Mouse (Mus musculus) cerebellum, adult 11-12 months (tissue): ENCODE measurements around the gene Tmem30a.

Source experiments
- DNase-seq: peaks from one replicate; pipeline ENCODE4 v3.0.0; 2022

The Tmem30a gene

DNA sequence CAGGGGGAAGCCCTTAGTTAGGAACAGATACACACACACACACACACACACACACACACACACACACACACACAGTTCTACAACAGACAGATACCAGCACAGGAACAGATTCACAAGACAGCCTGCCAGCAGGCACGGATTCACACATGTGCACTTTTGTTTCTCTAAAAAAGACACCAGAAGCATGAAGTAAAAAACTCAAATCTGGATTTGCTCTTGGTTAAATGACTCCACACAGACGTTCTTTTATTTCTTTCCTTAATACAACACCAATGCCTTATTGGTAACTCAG, 7.6 kb downstream of the Tmem30a start:
- DNase-seq, result no peak

DNA sequence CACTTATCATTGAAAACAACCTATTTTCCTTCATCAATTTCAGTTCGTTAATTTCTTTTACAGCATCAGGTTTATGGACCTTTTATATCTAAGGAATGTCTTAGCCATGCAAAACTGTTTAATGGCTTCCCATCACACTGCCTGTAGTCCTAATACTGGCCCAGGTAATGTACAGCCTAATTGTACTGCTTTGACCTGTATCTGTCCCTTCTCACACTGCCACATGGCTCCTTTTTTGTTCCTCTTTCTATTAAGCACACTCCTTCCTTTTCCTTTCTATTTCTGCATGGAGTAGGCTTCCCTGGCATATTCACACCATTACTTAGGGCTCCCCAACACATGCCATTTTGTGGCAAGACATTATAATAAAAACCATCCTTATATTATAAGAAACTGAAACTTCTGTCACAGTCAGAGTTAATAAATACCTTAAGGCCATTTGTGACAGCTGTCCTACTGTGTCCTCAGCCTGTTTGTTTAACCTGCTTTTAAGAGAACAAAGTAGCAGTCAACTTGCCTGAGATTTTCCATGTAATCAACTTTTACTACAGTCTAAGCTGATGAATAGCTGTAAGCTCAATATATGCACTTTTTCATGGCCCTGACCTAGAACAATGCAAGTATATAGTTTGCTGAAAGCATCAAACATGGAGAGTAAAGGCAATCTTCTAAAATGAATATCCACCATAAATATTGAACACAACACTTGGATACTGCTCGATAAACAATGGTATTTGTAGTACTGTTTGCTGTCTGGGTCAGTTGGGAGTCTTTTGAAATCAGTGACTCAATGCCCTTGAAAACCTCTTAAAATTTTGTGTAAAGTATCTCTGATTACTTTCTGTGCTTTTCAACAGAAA, 8.1 kb downstream of the Tmem30a start:
- DNase-seq, result no peak

DNA sequence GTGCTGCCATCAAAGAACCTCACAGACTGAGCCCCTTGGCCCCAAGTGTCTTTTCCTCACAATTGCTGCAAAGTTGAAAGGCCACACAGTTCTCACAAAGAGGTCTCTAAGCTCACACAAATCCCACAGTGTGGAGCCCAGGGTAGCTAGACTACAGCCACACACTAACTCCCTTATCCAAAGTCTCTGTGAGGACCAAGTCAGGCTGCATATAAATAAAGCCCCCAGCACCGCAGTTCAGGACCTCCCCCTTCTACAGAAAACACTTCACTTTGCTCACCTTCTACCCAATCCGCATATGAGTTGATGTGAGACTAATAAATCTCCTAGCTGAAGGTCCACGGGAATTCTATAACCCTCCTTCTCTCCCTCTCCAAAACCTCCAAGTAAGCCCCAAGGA, 8.9 kb downstream of the Tmem30a start:
- DNase-seq, result no peak

DNA sequence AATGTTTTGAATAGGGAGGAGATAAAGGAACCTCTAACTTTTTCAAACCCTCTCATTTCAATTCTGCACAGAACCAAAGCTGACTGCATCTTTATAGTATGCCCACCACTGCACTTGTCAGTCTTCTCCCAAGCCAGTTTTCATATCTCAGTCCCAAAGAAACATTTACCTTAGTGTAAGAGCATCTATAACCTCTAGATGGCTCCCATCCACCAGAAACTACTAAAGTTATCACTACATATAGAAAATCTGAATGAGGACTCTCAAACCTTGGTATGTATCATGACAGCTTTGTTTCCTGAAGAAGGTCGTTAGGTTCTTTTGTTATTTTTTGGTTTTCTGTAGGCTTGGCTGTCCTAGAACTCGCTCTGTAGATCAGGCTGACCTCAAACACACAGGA, 14.0 kb downstream of the Tmem30a start:
- no peak for DNase-seq

DNA sequence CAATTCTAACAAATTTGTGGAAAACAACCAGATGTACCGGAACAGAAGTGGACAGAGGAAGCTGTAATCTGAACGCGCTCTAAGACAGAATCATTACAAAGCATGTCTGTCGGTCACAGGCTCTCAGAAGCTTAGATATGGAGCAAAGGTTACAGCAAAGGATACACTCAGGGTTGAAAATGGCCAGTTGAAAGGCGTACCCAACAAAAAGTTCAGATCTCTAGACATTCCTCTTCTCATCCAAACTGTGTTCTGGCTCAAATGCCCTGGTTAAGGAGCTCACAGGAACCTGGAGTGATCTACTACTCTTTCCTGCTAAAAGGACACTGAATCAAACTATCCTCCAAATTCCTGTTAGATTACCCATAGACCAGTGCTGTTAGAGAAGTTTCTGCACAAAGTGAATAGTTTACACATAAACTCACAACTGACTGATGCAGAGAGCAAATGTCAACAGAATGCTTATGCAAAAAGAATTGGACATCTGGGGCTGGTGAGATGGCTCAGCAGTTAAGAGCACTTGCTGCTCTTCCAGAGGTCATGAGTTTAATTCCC, 26.2 kb downstream of the Tmem30a start:
- DNase-seq, result no peak

DNA sequence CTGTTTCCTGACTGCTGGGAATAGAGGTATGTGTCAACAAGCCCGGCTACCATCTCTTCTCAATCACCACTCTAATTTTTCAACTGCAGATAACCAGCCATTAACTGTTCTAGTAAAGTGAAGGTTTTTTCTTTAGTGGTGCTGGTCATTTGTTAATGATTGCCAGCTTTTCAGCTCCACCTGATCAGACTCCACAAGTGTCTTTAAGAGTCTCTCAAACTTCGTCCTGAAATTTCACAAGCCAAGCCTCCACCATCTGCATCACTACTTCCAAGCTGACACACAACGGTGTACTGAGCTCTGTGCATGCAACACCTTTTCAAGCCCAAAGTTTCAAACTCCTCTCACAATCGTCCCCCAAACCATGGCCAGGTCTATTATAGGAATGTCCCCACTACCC, 28.0 kb downstream of the Tmem30a start:
- DNase-seq, result no peak

DNA sequence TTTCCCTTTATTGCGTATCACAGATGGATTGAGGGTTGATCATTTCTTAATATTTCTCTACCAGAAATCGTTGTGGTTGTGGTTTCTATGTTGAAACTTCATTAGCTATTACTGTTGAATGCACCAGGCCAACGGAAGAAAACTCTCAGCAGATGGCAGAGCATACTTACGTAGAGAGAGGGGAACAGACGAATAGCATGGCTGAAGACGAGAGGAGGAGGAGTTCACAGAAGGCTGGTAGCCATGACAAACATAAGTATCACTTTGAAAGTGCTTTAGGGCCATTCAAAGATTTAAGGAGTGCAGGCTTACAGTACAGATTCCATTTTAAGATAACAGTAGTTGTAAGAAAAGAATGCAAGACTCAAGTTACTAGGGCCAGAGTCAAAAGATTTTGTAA, 30.8 kb downstream of the Tmem30a start:
- DNase-seq, result no peak

DNA sequence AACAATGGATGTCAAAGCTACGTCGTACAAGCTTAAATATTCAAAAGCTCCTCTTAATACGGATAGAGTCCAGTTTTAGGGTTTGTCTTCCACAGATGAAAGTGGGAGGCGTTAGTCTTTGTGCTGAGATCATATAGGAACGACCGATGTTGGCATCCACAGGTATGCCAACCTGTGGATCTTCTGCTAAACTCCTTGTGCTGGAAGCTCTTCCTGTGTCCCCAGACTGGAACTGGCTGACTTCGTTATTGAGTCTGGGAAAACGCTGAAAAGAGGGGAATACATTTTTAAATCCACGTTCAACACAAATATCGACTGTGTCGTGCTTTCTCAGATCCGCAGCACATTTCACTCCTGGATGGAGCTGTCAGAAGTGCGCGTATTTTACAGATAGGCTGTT, 33.2 kb downstream of the Tmem30a start:
- no peak for DNase-seq

DNA sequence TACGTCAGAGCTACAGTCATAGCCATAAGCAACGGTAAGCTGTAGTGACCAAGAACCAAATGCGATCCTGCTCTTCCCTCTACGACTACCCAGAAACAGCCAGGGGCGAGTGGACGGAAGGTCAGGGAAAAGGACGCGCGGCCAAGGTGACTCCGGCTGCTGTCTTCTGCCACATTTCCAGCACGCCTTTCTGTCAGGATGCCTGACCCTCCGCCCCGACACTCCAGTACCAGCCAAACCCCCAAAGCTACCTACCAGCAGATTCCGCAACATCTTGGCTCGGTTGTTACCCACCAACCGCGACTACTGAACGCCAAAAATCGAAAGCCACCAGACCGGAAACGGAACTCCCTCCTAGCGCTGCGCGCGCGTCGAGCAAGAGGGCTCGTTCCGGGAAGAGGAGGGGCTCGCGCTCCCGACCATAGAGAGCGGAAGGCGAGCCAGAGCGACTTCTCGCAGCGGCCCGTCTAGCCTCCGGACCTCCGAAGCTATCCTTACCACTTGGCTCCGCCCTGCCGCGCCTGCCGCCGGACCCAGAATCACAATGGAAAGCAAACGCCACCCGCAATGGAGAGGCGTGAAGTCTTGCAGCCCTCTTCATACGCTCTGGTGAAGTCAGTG, 33.8 kb downstream of the Tmem30a start, which contains the start of gene Cox7a2:
Gene Cox7a2, minus strand, starts transcription at position 494 of the 621 bp plus-strand sequence.
- DNase-seq, result peak; percentile 95

DNA sequence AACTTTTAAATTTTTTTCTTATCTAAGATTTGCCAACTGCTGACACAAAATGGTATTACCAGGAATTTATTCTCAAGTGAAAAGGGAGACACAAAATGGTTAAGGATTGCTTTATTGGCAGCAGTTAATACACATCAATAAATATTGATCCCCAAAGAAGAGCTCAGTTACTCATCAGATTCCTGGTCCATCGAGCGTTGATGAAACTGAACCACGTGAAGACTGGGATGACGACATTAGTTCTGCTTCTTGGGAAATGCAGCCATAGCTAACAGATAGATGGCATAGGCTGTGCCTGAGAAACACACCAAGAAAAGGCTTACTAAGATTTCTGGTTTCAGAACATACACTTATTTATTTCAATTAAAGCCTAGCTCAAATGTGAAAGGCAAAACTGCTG, 38.0 kb downstream of the Tmem30a start:
- no peak for DNase-seq

DNA sequence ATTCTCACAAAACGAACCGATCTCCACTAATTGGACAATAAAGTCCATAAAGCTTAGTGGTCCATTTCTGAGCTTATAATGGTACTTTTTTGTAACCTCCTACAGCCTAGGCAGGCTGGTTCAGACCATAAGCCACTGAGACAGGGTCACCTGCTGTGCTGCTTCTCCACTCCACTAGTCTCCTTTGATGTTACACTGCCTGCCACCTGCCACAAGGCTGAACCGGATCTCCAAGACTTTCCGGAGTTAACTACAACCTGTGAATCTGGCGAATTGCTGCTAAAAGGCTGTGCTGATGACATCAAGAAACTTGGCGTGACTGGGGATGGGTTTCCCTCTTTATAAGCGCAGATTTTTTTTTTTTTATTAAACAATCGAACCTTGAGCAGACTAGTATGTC, 41.5 kb downstream of the Tmem30a start:
- no peak for DNase-seq

DNA sequence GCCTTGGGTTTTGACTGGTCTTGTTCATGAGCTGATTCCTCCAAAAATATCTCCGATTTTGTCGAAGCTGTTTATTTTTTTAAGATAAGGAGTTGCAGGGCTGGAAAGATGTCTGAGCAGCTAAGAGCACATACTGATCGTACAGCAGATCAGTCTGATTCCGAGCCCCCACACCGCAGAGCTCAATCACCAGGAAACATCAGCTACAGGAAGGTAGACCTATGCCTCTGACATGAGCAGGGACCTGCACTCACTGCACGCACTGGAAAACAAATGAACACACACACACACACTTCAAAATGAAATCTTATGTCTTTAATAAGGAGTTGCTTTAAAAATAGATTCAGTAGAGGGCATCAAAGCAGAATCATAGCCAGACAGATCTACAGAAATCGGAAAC, 42.6 kb downstream of the Tmem30a start:
- no peak for DNase-seq

DNA sequence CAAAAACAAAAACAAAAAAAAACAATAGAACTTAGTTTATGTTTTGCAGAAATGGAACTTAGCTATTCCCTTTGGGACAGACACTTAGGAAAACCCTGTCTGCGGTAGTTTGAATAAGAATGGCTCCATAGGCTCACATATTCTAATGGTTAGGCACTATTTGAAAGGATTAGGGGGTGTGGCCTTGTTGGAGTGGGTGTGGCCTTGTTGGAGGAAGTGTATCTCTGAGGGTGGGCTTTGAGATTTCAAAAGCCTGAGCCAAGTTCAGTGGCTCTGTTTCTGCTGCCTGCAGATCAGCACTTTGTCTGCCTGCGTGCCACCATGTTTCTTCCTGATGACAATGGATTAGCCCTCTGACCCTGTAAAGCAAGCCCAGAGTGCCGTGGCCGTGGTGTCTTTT, 48.3 kb downstream of the Tmem30a start:
- DNase-seq, result no peak

DNA sequence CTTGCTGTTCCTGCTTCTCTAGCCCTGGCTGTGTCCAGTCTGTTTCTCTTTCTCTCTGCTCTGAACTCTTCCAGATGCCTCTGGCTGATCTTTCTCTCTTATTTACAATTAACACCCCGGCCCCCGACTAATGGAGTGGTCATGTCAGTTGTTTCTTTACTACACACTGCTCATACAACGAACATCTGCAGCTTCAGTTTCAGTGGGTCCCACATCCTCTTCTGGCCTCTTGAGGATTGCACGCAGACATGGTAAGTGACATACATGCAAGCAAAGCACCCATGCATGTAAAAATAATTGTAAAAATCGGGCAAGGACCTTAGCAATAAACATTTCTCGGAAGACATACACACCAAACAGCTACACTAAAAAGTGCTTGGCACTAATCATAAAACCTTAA, 57.7 kb downstream of the Tmem30a start:
- no peak for DNase-seq

DNA sequence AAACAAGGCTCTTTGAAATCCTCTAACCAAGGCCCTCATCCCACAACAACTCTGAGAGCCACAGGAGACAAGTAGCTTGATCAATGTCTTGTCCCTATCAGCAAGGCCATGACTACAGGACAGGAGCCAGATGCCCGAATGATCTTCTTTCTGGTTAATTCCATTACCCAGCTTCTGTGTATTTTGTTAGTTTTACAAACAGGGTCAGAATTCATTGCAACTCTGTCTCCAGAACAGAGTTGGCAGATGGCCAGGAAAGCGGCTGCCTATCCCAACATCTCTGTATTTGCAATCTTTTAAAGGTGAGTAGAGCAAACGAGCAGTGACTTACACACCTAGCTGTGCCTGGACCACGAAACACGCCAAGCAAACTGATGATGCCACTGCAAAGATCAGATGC, 63.0 kb downstream of the Tmem30a start:
- DNase-seq, result no peak

DNA sequence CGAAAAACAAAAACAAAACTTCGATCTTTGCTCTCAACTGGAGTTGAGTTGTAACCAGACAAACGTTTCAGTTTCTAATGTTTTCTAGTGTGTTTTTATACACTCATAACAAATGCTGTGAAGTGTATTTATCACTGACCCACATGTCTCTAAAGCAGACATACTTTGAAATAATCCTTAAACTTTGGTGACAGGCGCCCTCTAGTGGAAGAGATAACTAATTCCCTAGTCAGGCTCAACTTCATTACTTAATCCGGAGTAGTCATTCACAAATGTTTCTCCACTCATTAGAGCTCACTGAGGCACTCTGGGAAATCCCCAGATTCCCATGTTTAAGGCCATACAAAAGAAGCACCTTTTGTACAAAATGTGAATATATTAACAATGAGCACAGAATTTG, 70.2 kb downstream of the Tmem30a start:
- DNase-seq, result no peak

DNA sequence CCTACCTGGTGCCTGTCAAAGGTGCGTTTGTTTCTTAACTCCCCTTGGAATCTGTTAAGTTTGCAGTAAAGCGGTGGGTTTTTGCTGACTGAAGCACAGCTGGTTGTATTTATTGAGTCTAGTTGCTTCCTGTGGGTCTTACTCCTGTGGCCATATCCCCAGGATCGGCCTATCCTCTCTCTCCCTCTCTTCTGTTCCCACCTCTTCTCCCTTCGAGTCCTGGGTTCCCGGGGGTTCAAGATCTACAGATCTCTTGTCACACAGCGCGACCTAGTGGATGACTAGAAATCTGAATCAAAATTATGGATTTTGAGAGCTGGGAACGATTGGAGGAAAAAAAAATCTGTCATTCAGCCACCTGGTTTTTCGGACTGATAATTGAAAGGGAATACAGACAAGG, 72.3 kb downstream of the Tmem30a start:
- peak; percentile 16 for DNase-seq

DNA sequence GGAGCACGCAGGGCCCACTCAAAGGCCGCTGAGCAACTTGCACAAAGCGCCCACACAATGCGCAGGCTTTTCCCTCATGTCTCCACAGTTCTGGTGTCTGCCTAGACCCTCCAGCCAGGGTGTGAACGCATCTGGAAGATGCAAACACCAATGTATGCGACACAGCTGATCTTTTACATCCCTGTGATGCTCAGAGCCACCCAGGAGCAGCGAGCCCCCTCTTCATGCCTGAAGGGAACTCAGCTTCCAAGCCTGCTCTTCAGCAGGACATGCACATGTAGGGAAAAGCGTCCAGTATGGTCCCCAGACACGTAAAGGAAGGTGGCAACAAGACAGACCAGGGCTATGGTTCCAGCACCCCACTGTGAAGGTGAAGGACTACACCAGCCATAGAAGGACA, 73.2 kb downstream of the Tmem30a start:
- DNase-seq, result no peak

DNA sequence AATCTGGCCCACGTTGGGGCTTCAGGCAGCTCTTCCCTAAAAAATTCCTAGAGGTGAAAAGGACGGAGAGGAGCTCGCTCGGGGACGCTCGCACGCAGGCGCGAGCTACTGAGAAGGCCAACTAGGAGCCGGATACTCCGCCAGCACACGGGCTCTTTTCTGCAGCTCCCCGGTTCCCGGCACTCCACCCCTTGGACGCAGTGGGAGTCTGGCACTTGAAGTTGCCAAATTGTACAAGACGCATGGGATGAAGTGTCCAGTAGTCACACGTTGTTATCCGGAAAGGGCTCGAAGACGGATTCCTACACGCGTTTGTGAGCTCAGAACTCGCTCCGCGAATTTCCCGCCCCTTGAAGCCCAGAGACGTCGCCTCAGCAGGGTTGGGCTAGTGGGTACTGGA, 73.9 kb downstream of the Tmem30a start:
- peak; percentile 9 for DNase-seq
